Mouse (Mus musculus) ovary, postnatal 14 days (tissue): ENCODE data around the gene Kcnj1.

Source experiments
- DNase-seq: peaks from one replicate; pipeline ENCODE4 v3.0.0; 2022; ENCODE audit warnings: low spot score

Gene Kcnj1

DNA sequence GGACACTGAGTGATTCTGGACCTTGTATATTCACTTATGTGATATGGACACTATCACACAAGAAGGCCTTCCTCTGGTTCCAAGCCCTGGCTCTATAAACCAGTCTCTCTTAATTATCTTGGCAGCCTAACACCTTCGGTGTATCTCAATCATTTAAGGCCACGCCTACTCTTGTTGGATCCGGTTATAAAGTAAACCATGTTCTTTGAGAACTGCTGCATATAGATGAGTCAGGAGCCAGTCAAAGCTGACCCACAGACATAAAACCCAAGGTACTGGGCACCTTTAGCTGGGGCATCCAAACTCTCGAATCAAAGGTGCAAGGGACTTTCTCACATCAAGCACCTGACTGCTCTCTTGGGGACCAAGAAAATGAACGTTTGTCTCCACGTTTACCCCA is at the start of gene Kcnj1:
TSS of gene Kcnj1 (plus strand) at position 292 of the 400 bp plus-strand sequence.
- no peak for DNase-seq

DNA sequence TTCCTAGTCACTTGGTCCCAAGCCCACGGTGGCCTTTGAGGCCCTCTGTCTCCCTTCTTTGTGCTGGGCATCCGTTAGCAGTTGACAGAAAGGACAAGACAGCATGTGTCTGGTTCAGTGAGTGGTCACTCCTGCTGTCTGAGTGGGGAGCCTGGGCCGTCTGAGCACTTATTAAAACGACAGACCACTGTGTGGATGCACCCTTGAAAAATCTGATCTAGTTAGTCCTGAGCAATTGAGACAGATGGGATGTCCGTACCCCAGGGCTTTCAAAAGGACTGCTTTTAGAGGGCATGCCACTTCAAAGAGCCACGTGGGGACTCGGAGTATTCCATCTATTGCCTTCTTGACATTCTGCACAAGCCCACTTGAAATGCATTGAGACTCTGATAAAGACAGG is 48.7 kb upstream of the Kcnj1 start:
- no peak for DNase-seq

DNA sequence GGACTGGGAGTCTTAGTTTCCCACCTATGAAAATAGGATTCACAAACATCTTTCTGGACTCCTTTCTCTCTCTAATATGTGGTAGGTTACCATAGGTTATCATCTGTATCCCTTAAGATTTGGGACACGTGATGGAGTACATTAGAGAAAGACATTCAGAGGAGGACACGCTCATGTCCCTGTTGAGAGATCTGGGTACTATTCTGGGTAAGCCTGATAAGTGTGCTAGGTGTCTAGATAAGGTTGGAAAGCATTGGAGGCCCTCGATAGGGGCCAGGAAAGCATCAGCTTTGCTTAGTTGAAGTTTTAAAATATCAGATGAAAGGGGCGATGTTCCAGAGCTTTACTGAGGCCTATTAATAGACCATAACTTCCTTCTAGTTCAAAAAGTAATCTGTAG is 43.5 kb upstream of the Kcnj1 start:
- no peak for DNase-seq

DNA sequence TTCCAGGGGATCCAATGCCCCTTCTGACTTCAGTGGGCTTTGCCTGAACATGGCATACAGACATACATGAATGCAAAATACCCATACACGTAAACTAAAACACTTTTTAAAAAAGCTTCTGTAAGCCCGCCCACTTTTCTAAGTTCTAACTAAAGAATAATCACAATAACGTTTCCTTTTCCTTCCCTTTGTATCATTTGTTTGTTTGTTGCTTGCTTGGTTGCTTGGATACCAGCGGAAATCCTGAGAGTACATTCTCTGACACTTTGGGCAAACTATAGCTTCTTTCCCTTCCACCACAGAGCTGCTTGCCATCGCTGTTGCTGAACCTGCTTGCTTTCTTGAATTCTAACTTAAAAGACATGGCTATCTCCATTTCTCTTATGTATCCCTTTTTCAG is 41.1 kb upstream of the Kcnj1 start:
- no peak for DNase-seq

DNA sequence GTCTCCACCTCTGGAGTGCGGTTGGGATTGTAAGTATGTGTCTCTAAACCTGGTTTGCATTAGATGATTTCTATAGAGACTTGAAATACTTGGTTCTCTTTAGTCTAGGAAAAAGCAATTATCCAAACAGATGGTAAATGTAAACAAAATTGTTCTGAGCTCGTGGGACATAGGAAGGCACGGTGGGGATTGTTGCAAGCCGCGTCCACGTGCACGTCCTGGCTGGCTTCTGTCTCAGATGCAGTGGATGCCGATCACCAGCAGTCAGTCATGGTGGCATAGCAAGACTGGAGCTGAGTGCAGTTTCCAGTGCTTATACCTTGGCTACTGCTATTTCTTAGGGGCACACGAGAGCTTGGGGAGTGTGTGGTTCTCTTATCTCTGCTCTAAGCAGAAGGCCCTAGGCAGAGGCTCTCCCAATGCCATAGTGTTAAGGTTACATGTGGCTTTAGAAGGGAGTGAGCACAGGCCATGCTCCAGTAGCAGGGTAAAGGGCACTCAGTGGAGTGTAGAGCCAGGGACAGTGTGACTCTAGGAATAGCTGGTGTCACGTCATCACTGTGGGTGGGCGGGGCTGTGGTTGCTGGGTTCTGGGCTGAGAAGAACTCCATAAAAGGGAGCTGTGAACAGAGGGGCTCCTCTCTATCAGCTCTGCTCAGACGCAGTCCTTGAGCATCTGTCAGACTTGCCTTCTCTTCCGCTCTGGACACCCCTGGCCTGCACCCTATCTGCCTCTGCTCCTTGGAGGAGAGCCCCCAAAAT is 36.7 kb upstream of the Kcnj1 start:
- DNase-seq, result no peak

DNA sequence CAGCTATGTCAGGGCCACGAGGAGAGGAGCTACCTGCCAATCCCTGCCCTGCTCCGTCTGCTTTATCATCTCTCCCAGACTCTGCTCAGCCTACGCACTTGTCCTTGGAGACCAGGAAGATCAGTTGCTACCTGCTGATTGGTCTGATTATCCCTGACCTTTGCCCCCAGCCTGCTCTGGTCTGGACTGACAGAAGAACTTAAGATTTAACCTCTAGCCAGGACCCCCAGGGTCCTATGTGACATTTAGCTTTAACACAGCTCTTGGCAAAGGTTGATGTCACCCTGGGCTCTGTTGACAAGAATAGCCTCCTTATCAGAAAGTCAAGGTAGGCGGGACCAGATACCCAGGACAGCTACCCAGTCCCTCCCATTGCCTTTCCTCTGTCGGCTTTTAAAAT is 31.5 kb upstream of the Kcnj1 start:
- DNase-seq, result no peak

DNA sequence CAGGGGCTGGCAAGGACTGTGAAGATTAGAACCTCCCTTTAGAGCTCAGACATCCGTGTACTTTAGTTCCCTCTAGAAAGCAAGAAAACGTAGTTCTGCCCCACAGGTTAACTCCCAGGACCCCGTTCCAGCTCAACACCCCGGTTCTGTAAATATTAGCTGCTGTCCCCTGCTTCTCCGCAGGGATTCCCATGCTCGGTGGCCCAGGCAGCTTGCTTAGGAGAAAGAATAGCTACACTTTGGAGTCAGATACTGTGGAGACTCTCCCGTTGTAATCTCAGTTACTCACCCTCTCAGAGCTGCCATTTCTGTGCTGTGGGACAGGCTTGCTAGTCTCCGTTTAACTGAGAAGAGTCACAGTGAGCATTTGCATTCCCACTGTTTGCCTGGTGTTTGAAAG is 29.4 kb upstream of the Kcnj1 start:
- no peak for DNase-seq

DNA sequence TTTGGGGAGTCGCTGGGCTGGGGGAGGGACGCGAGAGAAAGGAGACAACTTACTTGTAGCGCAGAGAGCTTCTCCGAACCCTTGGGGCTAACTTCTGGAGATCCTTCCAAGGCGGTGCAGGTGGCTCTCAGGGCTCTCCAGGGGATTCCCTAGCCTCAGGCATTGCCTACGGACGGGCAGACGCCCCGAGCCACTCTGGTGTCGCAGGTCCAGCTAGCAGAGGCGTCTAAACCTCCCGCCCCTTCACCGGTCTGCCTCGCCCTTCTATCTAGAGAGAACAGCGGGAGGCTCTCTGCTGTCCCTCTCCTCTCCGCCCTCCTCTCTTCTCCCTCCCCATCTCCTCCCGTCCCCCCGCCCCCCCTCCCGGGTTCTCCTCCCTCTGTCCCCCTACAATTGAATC is 28.2 kb upstream of the Kcnj1 start, which contains the start of gene Kcnj5:
TSS of gene Kcnj5 (minus strand) at position 300 of the 400 bp plus-strand sequence.
- DNase-seq, result no peak

DNA sequence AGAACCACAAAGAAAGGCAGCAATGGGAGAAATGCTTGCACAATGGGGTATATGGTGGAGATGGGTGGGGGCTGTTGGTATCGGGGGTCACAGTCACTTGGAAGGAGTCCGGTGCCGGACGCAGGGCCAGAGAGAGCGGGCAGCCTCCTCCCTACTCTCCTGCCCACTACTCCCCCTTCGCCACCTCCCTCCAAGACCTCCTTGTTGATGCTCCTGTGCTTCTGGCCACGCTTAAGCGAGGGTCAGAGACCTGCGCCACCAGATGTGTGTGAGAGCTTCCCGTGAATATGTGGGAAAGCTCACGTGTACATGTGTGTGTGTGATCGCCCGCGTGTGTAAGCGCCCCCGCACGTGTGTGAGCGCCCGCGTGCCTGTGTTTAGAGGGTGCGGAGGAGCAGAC is 27.8 kb upstream of the Kcnj1 start:
- no peak for DNase-seq

DNA sequence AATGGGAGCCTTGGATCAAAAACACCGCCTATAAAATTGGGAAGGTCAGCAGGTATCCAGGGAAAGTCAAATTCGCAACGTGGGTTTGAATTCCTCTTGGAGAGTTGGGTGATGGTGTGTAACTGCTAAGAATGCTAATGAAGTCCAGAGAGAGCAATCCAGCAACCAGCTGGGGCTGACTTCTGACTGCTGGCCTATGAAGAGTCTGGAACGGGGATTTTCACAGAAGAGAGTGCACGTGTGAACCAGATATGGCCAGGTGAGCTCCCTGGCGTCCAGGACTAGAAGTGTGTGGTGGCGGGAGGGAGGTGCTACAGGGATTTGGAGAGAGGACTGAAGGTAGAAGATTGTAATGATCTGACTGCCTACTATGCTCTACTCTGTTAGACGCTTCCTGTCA is 24.2 kb upstream of the Kcnj1 start:
- DNase-seq, result no peak

DNA sequence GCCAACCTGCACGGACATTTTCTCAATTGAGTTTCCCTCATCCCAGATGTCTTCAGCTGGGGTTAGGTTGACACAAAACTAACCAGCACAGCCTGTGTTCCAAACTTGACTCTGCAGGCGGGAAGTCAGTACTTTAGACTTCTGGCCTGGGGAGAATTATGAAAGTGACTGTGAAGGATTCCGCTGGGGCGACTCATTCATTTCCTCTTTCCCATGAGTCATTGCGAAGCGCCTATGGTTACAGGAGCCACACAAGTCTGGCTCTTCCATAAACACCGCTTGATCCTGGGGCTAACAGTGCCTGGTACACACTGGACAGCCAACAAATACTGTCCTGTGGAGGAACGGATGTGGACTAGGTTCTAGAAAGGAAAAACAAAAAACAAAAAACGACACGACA is 22.9 kb upstream of the Kcnj1 start:
- no peak for DNase-seq

DNA sequence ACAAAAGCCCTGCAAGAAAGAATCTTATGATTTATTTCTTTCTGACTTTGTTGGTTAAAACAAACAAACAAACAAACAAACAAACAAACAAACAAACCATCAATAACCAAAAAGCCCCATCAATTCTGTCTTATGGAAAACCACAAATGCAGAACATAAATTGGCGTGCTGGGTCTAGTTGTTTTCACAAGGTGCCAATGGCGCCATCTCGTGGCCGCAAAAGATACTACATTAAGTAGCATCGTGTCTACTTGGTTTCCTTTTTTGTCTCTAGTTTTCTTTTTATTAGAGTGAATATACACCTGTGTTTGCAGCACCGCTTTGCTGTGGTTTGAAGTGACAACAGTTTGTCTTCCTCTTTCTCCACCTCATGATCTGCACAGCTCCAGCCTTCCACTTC is 22.0 kb upstream of the Kcnj1 start:
- DNase-seq, result peak; percentile 60

DNA sequence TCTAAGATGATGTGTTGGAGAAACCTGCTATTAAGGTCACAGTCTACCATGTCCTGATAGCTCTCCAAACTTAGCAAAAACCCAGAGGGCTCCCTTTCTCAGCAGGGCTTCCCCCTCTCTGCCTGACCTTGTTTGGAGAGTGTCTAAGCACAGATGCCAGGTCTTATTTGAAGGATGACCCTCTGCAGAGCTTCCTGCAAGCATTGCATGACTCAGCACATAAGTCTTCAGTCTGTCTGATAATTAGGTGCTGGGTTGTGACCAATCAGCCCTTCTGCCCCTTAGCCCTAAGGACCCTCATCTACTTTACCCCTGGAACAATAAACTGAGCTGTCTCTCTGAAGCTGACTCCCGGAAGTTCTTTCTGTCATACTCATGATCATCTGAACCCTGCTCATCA is 11.5 kb upstream of the Kcnj1 start:
- DNase-seq, result no peak

DNA sequence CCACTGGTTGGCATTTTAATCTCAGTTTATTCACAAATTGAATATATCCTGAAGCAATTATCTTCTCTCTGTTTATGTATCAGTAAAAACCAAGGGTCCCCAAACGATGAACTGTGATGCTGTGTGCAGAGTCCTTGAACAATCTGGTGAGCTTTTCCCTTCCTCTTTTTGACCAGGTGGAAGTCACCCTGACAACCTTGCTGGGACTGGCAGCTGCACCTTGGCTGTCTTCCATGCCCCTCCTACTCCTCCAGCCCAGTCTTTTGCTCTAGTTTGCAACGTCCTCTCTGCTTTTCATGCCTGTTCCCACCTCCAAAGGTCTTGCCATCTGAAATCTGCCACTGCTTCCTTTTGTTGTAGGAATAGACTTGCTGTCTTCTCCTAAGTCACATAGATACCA is 3.5 kb upstream of the Kcnj1 start:
- DNase-seq, result no peak

DNA sequence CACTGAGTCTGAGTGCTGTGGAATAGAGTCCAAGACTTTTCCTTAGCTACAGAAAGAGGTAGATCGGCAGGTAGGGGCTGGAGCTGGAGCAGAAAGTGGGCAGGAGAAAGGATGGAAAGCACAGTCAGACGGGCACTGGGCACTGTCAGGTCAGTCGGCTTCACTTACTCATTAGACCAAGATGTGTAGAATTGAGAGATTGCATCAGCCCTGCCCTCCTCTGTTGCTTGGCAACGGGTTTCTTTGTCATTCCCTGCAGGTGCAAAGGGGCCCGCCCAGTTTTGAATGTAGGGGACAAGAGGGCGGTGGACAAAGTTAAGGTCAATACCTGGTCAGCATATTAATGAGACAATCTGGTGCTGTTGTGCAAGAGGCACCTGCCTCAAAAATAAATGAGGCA is 2.9 kb upstream of the Kcnj1 start:
- DNase-seq, result no peak

DNA sequence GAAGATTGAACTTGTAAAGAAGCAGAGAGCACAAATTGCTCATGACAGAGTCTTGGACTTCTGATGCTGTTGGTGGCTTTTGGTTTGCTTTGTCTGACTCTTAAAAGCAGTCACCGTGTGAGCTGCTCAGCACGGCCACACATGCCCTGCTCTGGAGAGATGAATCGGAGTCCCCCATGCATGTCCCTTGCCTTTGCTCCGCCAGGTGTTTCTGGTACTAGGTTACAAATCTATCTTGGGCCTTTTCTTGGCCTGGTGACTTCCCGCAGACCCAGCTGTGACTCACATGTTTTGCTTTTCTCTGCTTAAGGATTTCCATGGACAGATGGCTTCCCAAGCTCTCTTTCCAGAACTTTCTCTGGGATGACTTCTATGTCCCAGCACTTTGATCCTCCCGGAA is 1.4 kb downstream of the Kcnj1 start:
- DNase-seq, result no peak

DNA sequence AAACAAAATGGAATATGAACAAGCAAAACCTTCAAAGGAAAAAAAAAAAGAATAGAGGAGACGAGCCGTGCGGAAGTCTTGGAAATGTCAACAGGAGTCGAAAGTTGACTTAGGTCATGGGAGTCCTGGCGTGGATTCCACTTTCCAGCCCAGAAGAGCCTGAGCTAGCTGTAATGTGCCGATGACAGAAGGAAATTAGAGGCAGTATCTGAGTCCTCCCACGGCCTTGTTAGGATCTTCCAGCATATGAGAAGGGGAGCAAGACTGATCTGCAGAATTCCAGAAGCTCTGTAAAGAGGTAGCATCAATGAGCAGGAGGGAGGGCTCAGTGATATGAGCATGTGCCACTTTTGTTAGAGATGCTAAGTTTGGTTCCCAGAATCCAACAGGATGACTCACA is 3.7 kb downstream of the Kcnj1 start:
- DNase-seq, result no peak

DNA sequence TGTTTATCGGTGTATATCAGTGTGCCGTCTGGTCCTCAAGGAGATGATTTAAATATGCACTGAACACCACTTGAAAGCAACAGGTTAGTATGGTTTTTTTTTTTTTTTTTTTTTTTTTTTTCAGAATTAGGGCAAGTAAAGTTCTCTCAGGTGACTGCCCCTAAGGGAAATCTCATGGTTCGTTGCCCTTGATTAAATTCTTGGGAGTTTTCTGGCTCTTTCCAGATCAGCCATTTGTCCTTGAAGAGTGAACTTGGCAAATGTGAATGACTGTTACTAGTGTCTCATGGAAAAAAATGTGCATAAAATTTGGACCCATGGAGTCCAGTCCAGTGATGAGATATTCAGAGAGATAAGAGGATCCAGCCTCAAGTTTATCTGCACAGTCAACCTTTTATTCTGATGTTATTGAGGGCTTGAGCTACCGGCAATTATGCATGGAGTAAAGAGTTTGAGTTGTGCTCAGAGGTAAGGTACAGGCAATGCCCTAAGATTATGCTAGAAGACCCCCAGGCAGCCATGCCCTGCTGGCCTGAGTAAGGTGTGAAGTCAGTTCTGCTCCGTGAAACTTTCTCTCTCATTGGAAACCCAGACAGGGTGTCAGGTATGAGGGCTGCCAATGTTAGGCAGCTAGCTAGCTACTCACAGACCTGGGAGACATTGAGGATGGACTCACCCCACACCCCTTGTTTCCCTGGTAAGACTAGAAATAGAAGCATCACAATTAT is 4.7 kb downstream of the Kcnj1 start:
- DNase-seq, result no peak

DNA sequence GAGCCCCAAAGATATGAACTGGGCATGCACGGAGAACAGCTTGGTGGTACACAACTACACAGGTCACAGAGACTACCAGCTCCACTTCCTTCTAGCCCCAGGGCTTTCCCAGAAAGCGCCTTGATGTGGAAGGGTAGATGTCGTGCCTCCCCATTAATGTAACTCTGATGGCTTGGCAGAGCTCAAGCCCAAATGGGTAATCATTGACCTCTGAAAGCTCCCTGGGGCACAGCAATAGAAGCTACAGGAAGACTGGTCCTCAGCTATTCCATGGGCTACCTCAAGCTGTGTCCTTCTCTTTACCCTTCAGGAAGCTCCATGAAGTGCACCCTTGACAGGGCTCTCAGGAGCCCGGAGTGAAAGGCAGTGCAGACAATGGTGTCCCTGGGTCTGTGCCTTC is 12.6 kb downstream of the Kcnj1 start:
- no peak for DNase-seq

DNA sequence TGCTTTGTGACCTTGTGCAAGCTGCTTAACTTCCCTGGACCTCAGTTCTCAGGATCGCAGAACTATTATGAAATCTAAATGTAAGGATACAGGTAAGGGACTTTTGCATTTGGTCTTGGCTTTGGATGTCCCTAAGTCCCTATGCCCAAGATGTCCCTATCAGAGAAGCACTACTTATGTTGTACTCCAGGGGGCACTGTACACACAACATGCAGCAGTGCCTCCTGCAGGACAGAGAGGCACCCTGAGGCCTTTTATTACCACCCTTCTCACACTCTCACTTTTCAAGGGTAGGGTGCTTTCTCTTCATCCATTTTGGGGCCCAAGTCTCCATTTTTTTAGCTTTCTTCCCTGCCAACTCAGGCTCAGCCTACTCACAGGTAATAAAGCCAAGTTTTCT is 15.8 kb downstream of the Kcnj1 start:
- DNase-seq, result no peak

DNA sequence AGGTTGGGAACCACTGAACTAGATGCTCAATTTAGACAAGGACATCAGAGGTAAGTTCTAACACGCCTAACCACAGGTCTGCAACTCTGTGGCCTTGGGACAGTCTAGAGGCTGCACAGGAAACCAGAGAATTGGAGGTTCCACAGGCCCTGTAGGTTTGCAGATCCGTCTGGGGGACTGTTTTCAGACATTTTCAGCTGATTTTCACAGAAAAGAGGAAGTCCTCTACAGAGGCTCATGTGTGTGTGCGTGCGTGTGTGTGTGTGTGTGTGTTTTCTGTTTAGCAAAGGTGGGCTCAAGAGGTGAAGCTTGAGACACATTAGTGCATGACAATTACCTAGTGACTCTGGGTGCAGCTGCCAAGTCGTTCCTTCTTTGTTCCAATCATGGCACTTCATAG is 18.8 kb downstream of the Kcnj1 start:
- DNase-seq, result no peak

DNA sequence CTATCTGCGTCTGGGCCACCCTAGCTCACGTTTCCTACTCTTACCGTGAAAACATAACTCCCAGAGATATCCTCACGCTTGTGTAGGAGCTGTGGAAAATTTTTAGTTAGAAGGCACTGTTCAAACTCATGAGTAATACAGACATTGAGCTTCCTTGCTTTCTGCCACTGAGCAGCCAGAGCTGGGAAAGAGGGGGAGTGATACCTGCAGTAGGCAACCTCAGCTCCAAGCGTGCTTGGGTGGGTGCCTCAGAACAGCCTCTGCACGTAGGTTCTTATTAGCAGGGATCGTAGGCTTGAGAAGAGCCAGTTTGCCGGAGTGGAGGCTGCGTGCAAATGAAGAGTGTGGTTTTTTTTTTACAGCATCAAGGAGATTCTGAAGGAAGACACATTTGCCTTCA is 19.4 kb downstream of the Kcnj1 start:
- DNase-seq, result no peak

DNA sequence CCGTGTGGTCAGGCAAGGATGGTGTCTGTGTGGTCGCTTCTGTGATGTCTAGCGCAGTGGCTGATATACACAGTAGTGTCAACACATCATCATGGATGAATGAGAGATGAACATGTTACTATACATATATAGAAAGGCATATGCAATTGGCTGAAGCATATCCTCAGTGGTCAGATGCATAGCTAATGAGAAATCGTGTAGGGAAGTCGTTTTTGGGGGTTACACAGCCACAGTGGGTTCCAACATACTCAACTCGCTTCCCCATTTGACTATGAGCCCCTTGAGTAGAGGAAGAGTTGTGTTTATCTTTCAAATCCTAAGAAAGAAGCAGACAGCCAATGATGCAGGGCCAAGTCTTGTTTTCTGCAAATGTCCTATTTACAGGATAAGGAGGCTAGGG is 20.4 kb downstream of the Kcnj1 start:
- no peak for DNase-seq

DNA sequence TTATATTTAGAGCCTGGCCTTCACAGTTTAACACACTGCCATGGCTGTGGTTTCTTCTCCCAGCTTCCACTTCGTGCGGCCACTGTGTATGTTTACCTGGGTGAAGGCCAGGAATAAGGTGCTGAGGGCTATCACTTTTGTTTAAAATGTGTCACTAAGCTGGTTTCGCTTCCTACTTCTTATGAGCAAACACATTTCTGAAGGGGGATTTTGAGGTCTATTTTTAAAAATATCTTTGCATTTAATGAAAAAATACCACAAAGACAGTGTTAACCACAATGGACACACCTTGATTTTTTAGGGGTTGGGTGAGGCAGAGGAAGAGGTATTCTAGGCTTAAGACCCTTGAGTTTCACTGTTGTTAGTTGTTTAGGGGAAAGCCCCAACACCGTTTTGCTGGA is 22.5 kb downstream of the Kcnj1 start:
- DNase-seq, result no peak
